ENCODE assay signal across 8 mouse cellular contexts in genomic region chr3:89245688-89246171, GRCm38 (mm10). TPM values are rescaled to one million over a fixed set of nuclear protein-coding genes. Genes with fewer than 3 reads are reported as not detected.
DNase-seq lines count a peak whose midpoint lies in the region; ATAC-seq and TF ChIP-seq lines count a peak whose summit lies in the region.

Krtcap2 (plus strand) TSS chr3:89245966.

- no peaks in the 10 kb centered on the region for H3K9me3 ChIP-seq in forebrain, embryonic 14.5 days (replicated peaks; ENCODE audit: control insufficient read depth, low read length)
- no peaks in the 10 kb centered on the region for H3K9me3 ChIP-seq in midbrain, embryonic 14.5 days (ENCODE audit: control insufficient read depth, low read length)

- peak within 1 kb of the TSS; percentile 78 for H3K9ac ChIP-seq in forebrain, embryonic 14.5 days (ENCODE audit: low read length)
- H3K9ac ChIP-seq in midbrain, embryonic 14.5 days (replicated peaks; ENCODE audit: low read length) = peak within 1 kb of the TSS; percentile 74

- intact Hi-C loops in heart, postnatal 10 days (cut with DNase I) = loop anchor here (1.0 kb wide), 1 partner anchor 37 kb away; no protein-coding TSS in a partner anchor

- no peak for TF ChIP-seq POLR2A in lung, adult 2 months (IDR thresholded peaks at IDR 0.05; ENCODE audit: borderline replicate concordance, extremely low read depth, low read depth, low read length)

- peak within 1 kb of the TSS; percentile 82 for H3K4me3 ChIP-seq in lung, adult 2 months (replicated peaks; ENCODE audit: extremely low read depth, low read depth, low read length)
- H3K4me3 ChIP-seq in forebrain, embryonic 14.5 days (ENCODE audit: low read depth, low read length) = peak within 1 kb of the TSS; percentile 70
- H3K4me3 ChIP-seq in midbrain, embryonic 14.5 days (replicated peaks; ENCODE audit: low read depth, low read length) = peak within 1 kb of the TSS; percentile 63

- peak within 1 kb of the TSS; percentile 95 for H3K4me2 ChIP-seq in forebrain, embryonic 14.5 days (ENCODE audit: low read length)
- peak within 1 kb of the TSS; percentile 84 for H3K4me2 ChIP-seq in midbrain, embryonic 14.5 days (ENCODE audit: low read length)

- TF ChIP-seq CTCF in lung, adult 2 months (IDR thresholded peaks at IDR 0.05; ENCODE audit: insufficient read depth, low read length) = no peak

- H3K27ac ChIP-seq in forebrain, embryonic 14.5 days (ENCODE audit: low read depth, low read length) = peak within 1 kb of the TSS; percentile 95
- peak within 1 kb of the TSS; percentile 96 for H3K27ac ChIP-seq in midbrain, embryonic 14.5 days (replicated peaks; ENCODE audit: low read depth, low read length)

- peak; percentile 62 for ATAC-seq in forebrain, embryonic 14.5 days
- ATAC-seq in midbrain, embryonic 14.5 days (ENCODE audit: low FRiP score, low TSS enrichment) = peak; percentile 62

- peaks cover 10% of the 10 kb centered on the region for H3K4me1 ChIP-seq in lung, adult 2 months (ENCODE audit: control insufficient read depth, insufficient read depth, low read length)
- peaks cover 12% of the 10 kb centered on the region for H3K4me1 ChIP-seq in forebrain, embryonic 14.5 days (ENCODE audit: control insufficient read depth, insufficient read depth, low read length)
- peaks cover 39% of the 10 kb centered on the region for H3K4me1 ChIP-seq in midbrain, embryonic 14.5 days (ENCODE audit: control insufficient read depth, insufficient read depth, low read length)

- H3K36me3 ChIP-seq in forebrain, embryonic 14.5 days (ENCODE audit: control insufficient read depth, insufficient read depth, low read length) = peaks cover 26% of the 10 kb centered on the region
- peaks cover 28% of the 10 kb centered on the region for H3K36me3 ChIP-seq in midbrain, embryonic 14.5 days (ENCODE audit: control insufficient read depth, insufficient read depth, low read length)

- peak; percentile 36 for DNase-seq in lung, adult 2 months
- DNase-seq in lung, postnatal 25 days (ENCODE audit: low spot score) = no peak
- DNase-seq in brain, adult 2 months (ENCODE audit: low read depth, low spot score) = peak; percentile 96
- peak; percentile 91 for DNase-seq in forebrain, embryonic 14.5 days (ENCODE audit: low spot score)
- DNase-seq in heart, postnatal 10 days = peak in 1 of 2 experiments; percentile 40
- peak in 1 of 2 experiments; percentile 71 for DNase-seq in left cerebral cortex, adult 8-10 months (ENCODE audit: low spot score in 2 of 2)
- peak; percentile 90 for DNase-seq in midbrain, embryonic 14.5 days
- DNase-seq in thymus, postnatal 14 days = peak; percentile 48

- H3K27me3 ChIP-seq in forebrain, embryonic 14.5 days (replicated peaks; ENCODE audit: control insufficient read depth, insufficient read depth, low read length) = no peaks in the 10 kb centered on the region
- no peaks in the 10 kb centered on the region for H3K27me3 ChIP-seq in midbrain, embryonic 14.5 days (ENCODE audit: control insufficient read depth, insufficient read depth, low read length)

- 4% methylated on average over 20 of the region's 20 CpGs for WGBS in lung, adult 2 months
- WGBS in forebrain, embryonic 14.5 days = 4% methylated on average over 20 of the region's 20 CpGs
- WGBS in midbrain, embryonic 14.5 days = 2% methylated on average over 20 of the region's 20 CpGs

RNA-seq across cellular contexts. Expression of gene Krtcap2, which starts in this region (rescaled TPM):
- polyA plus RNA-seq in lung, adult 2 months (2012; rRNA removed) = 189 and 252 TPM in 2 replicates
- 197 and 234 TPM in 2 replicates for polyA plus RNA-seq in forebrain, embryonic 14.5 days (2014; fragmentation: Nextera tagmentation; extraction: Ambion mirVana)
- total RNA-seq in heart, postnatal 10 days (2021) = 10 to 100 TPM; 84.4 to 88.0 TPM
- 10 to 100 TPM; 70.4 to 91.2 (median 83.7) TPM for total RNA-seq in left cerebral cortex, adult 8-10 months (2022)
- polyA plus RNA-seq in midbrain, embryonic 14.5 days (2014; fragmentation: Nextera tagmentation; extraction: Ambion mirVana) = 199 and 237 TPM in 2 replicates
